Mouse (Mus musculus): ENCODE results near the gene Fry. TPM values are rescaled to one million over a fixed set of nuclear protein-coding genes. Genes with fewer than 3 reads are reported as not detected.

Gene Fry
- polyA plus RNA-seq, 1 experiment from 2014 or later, result 8.8 TPM

DNA sequence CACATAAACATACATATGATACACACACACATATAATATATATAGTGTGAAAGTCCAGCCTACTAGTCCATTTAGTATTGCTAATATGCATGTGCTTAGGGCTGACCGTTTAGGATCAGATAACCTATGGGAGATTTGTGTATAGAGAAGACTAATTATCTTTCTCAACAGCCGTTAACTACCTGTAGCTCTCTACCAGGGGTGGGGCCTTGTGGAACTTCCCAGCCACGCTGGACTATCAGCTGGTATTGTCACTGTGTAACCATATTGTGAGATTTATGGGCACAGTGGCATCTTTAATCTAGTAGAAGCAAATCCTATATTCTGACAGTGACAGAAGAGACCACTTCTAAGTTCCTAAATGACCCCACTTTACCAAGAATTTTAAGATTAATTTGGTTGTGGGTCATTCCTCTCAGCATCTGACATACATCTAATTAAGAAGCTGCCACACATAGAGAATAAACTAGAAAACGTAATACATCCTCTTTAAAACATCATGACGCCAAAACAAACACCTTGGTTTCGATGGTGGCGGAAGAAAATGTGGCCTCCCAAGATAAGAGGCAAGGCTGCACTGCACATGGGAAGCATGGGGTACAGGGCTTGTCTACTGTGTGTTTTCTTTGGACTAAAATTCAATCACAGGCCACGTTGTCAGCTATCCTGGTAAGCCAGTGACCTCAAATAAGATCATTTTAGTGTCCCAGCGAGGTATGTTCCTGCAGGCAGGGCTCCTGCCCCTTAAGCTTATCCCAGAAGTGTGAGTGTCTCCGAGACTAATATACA lies 271.3 kb downstream of the Fry start:
- WGBS, result 83% methylated on average over 10 of the region's 10 CpGs
- Histone ChIP-seq H3K27ac (ENCODE audit: low read depth, low read length) (no peak overlapping the region), H3K9ac (ENCODE audit: low read length) (no peak overlapping the region), H3K27me3 (ENCODE audit: control insufficient read depth, insufficient read depth, low read length) (no peaks in the 10 kb centered on the region), H3K4me2 (no peak overlapping the region), H3K4me3 (ENCODE audit: low read depth, low read length) (no peak overlapping the region), H3K9me3 (ENCODE audit: control insufficient read depth, low read length) (no peaks in the 10 kb centered on the region; the same call in 1 of the 2 replicates), H3K4me1 (ENCODE audit: control insufficient read depth, insufficient read depth, low read length) (no peaks in the 10 kb centered on the region), H3K36me3 (ENCODE audit: control insufficient read depth, insufficient read depth, low read length) (no peaks in the 10 kb centered on the region)
- no peak for ATAC-seq (ENCODE audit: low FRiP score)
- DNase-seq (ENCODE audit: low spot score, missing footprints), result no peak

DNA sequence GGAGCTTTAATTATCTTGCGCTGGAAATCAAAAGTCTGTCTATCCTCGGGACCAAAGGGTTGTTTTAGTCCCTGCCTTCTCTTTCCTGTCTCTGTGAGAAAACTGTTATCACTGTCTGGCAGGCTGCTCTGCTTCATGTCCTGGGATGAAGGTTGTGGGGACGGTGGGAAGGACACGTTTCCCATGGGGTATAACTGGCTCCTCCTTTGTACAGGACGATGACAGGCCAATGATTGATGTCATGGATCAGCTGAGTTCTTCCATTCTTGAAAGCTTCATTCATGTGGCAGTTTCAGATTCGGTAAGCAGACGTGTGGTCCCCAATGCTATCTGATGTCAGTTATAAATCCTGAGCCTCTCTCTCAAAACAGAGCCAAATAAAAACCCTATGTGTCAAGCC lies 272.0 kb downstream of the Fry start:
- Histone ChIP-seq H3K27ac (ENCODE audit: low read depth, low read length) (no peak overlapping the region), H3K9me3 (ENCODE audit: control insufficient read depth, low read length) (no peaks in the 10 kb centered on the region; the same call in 1 of the 2 replicates), H3K27me3 (ENCODE audit: control insufficient read depth, insufficient read depth, low read length) (no peaks in the 10 kb centered on the region), H3K9ac (ENCODE audit: low read length) (no peak overlapping the region), H3K4me1 (ENCODE audit: control insufficient read depth, insufficient read depth, low read length) (no peaks in the 10 kb centered on the region), H3K4me2 (no peak overlapping the region), H3K4me3 (ENCODE audit: low read depth, low read length) (no peak overlapping the region), H3K36me3 (ENCODE audit: control insufficient read depth, insufficient read depth, low read length) (no peaks in the 10 kb centered on the region)
- ATAC-seq (ENCODE audit: low FRiP score) (no peak), DNase-seq (ENCODE audit: low spot score, missing footprints) (no peak)
- 85% methylated on average over 7 of the region's 7 CpGs for WGBS

DNA sequence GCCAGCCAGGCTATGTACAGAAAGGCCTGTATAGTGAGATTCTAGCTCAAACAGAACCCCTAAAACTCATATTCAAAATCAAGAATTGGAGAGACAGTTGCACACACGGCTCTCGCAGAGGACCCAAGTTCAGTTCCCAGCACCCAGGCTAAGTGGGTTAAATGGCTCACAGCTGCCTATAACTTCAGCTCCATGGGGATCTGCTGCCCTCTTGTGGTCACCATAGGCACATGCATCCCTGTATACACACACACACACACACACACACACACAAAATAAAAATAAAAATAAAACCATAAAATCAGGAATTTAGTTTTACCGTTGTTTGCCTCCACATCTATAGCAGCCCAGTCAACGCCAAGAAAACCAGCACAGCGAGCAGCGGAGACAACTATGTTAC lies 276.2 kb downstream of the Fry start:
- Histone ChIP-seq H3K36me3 (ENCODE audit: control insufficient read depth, insufficient read depth, low read length) (no peaks in the 10 kb centered on the region), H3K27ac (ENCODE audit: low read depth, low read length) (no peak overlapping the region), H3K27me3 (ENCODE audit: control insufficient read depth, insufficient read depth, low read length) (no peaks in the 10 kb centered on the region), H3K4me1 (ENCODE audit: control insufficient read depth, insufficient read depth, low read length) (no peaks in the 10 kb centered on the region), H3K4me3 (ENCODE audit: low read depth, low read length) (no peak overlapping the region), H3K4me2 (no peak overlapping the region), H3K9ac (ENCODE audit: low read length) (no peak overlapping the region), H3K9me3 (ENCODE audit: control insufficient read depth, low read length) (no peaks in the 10 kb centered on the region; the same call in 1 of the 2 replicates)
- WGBS, result 96% methylated on average over 6 of the region's 6 CpGs
- DNase-seq (ENCODE audit: low spot score, missing footprints), result no peak
- ATAC-seq (ENCODE audit: low FRiP score), result no peak

DNA sequence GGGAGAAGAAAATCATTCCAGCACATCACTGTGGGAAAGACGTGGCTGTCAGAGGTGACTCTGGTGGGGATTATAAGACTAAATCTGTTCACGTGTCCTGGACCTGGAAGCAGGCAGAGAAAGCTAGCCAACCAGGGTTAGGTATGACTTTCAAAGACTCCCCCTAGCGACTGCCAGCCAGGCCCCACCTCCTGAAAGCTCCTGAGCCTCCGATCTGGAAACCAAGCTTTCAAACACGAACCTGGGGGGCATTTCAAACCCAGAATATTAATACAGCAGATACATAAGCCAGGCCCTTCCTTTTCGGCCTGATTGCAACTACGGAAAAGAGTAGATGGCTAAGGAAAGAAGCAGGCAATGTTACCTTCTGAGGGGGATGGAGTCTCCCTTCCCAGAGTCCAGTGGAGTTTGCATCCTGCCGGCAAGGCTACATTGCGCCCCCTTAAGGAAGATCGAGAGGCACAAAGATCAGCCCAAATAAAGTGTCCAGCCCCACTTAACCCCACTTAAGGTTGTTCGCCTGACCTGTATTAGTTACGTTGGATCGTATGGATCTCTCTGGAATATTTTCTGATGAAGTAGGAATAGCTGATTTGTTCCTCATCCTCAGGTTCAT lies 284.5 kb downstream of the Fry start:
- H3K9ac ChIP-seq (ENCODE audit: low read length), result no peak overlapping the region
- no peaks in the 10 kb centered on the region for H3K4me1 ChIP-seq (ENCODE audit: control insufficient read depth, insufficient read depth, low read length)
- H3K36me3 ChIP-seq (ENCODE audit: control insufficient read depth, insufficient read depth, low read length), result no peaks in the 10 kb centered on the region
- no peaks in the 10 kb centered on the region for H3K27me3 ChIP-seq (ENCODE audit: control insufficient read depth, insufficient read depth, low read length)
- no peak overlapping the region for H3K4me3 ChIP-seq (ENCODE audit: low read depth, low read length)
- ATAC-seq (ENCODE audit: low FRiP score), result 0 out of 2 replicates have a peak, but pooled peaks have one; percentile 58
- H3K4me2 ChIP-seq, result peak overlapping the region; percentile 22; the same call in 1 of the 2 replicates
- H3K9me3 ChIP-seq (ENCODE audit: control insufficient read depth, low read length), result no peaks in the 10 kb centered on the region
- no peak overlapping the region for H3K27ac ChIP-seq (ENCODE audit: low read depth, low read length)
- 26% methylated on average over 13 of the region's 13 CpGs for WGBS
- DNase-seq (ENCODE audit: low spot score, missing footprints), result peak; percentile 85

DNA sequence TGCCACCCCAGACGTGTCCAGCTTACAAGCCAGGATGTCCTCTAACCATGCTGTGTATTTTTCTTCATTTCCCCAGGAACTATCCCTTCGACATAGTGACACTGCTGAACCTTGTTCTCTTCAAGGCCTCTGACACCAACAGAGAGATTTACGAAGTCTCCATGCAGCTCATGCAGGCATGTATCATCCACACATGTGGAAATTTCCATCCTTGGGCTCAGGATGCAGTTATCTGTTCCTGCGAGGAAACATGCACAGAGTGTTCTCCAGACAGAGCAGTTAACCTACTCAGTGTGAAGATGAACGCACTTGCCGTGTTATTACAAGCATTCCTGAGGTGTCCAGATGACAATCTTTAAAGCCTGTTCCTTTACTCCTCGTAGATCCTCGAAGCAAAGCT lies 286.4 kb downstream of the Fry start:
- ATAC-seq (ENCODE audit: low FRiP score) (no peak), DNase-seq (ENCODE audit: low spot score, missing footprints) (no peak)
- Histone ChIP-seq H3K36me3 (ENCODE audit: control insufficient read depth, insufficient read depth, low read length) (no peaks in the 10 kb centered on the region), H3K27ac (ENCODE audit: low read depth, low read length) (no peak overlapping the region), H3K4me2 (no peak overlapping the region), H3K9me3 (ENCODE audit: control insufficient read depth, low read length) (no peaks in the 10 kb centered on the region), H3K27me3 (ENCODE audit: control insufficient read depth, insufficient read depth, low read length) (no peaks in the 10 kb centered on the region), H3K4me3 (ENCODE audit: low read depth, low read length) (no peak overlapping the region), H3K4me1 (ENCODE audit: control insufficient read depth, insufficient read depth, low read length) (no peaks in the 10 kb centered on the region), H3K9ac (ENCODE audit: low read length) (no peak overlapping the region)
- WGBS, result 81% methylated on average over 8 of the region's 8 CpGs

DNA sequence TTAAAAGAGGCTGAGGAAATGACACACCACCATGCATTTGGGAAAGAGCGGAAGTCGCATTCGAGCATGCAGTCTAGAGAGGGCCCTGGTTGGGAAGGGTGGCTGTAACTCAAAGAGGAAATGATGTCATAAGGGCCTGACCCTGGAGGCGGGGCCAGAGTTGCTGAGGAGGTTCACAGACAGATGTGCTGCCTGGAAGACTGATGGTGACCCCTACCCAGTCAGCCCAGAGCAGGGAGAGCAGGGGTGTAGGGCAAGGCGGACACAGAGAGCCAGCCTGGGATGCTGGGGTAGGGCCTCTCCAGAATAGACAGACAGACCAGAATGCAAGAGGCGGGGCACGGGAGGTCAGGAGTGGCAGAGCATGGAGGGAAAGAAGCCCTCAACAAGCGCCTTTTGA lies 290.5 kb downstream of the Fry start:
- no peaks in the 10 kb centered on the region for H3K36me3 ChIP-seq (ENCODE audit: control insufficient read depth, insufficient read depth, low read length)
- DNase-seq (ENCODE audit: low spot score, missing footprints) (no peak), ATAC-seq (ENCODE audit: low FRiP score) (no peak)
- 81% methylated on average over 8 of the region's 8 CpGs for WGBS
- no peaks in the 10 kb centered on the region for H3K27me3 ChIP-seq (ENCODE audit: control insufficient read depth, insufficient read depth, low read length)
- no peak overlapping the region for H3K4me3 ChIP-seq (ENCODE audit: low read depth, low read length)
- no peak overlapping the region for H3K9ac ChIP-seq (ENCODE audit: low read length)
- no peaks in the 10 kb centered on the region for H3K9me3 ChIP-seq (ENCODE audit: control insufficient read depth, low read length)
- no peak overlapping the region for H3K4me2 ChIP-seq
- H3K27ac ChIP-seq (ENCODE audit: low read depth, low read length), result no peak overlapping the region
- no peaks in the 10 kb centered on the region for H3K4me1 ChIP-seq (ENCODE audit: control insufficient read depth, insufficient read depth, low read length)

DNA sequence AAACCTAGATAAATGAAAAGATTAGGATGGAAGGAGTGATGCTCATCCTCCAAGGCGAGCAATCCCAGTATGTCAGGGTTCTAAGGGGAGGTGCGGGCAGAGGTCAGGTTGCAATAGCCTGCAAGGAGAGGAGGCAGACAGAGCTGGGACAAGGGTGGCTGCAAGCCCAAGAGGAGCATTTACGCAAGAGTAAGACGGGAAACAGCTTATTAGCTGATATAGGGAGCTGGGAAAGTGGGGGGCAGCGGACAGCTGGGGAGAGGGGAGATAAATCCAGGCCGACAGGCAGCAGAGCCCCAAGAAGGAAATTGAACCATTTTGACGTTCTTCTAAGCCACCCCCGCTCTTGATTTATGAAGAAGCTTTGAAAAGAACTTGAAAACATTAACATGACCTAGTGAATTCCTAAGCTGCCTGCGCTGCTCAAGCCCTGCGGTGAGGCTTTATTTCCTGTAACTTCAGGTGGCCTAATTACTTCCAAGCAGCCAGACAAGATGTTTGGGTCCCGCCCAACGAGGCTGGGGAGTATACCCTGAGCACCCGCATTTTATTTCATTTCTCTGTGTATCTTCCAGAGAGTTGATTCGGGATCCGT lies 291.1 kb downstream of the Fry start:
- H3K36me3 ChIP-seq (ENCODE audit: control insufficient read depth, insufficient read depth, low read length), result no peaks in the 10 kb centered on the region
- H3K4me3 ChIP-seq (ENCODE audit: low read depth, low read length), result no peak overlapping the region
- no peak for ATAC-seq (ENCODE audit: low FRiP score)
- H3K4me1 ChIP-seq (ENCODE audit: control insufficient read depth, insufficient read depth, low read length), result no peaks in the 10 kb centered on the region
- no peak for DNase-seq (ENCODE audit: low spot score, missing footprints)
- no peak overlapping the region for H3K27ac ChIP-seq (ENCODE audit: low read depth, low read length)
- H3K27me3 ChIP-seq (ENCODE audit: control insufficient read depth, insufficient read depth, low read length), result no peaks in the 10 kb centered on the region
- H3K9me3 ChIP-seq (ENCODE audit: control insufficient read depth, low read length), result no peaks in the 10 kb centered on the region
- 71% methylated on average over 15 of the region's 15 CpGs for WGBS
- no peak overlapping the region for H3K9ac ChIP-seq (ENCODE audit: low read length)
- no peak overlapping the region for H3K4me2 ChIP-seq

DNA sequence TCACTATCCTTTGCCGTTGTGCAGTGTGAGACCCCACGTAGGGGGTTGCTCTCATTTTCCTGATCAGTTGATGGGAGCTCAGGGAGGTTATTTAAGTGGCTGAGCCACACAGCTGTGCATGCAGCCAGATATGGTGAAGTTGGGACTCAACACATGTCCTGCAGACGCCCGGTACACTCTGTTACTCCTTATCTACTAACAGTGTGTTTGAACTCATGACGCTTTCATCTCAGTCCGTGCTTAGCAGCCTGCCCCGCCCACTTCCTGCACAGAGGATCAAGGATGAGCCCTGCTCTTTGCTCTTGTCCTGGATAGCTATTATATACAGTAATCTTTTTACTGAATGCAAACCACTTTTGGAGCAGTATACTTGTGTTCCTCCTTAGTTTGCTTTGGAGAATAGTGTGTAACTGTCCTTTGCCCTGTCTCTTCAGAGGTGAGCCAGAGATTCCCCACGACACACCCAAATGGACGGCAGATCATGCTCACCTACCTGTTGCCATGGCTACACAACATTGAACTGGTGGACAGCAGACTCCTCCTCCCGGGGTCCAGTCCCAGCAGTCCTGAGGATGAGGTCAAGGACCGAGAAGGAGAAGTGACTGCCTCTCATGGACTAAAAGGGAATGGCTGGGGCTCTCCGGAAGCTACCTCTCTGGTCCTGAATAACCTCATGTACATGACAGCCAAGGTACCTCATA lies 294.5 kb downstream of the Fry start:
- WGBS, result 83% methylated on average over 12 of the region's 12 CpGs
- no peak overlapping the region for H3K4me2 ChIP-seq
- ATAC-seq (ENCODE audit: low FRiP score) (no peak), DNase-seq (ENCODE audit: low spot score, missing footprints) (no peak)
- H3K4me3 ChIP-seq (ENCODE audit: low read depth, low read length), result no peak overlapping the region
- no peaks in the 10 kb centered on the region for H3K4me1 ChIP-seq (ENCODE audit: control insufficient read depth, insufficient read depth, low read length)
- H3K9ac ChIP-seq (ENCODE audit: low read length), result no peak overlapping the region
- peaks cover 2% of the 10 kb centered on the region for H3K9me3 ChIP-seq (ENCODE audit: control insufficient read depth, low read length)
- no peaks in the 10 kb centered on the region for H3K27me3 ChIP-seq (ENCODE audit: control insufficient read depth, insufficient read depth, low read length)
- H3K36me3 ChIP-seq (ENCODE audit: control insufficient read depth, insufficient read depth, low read length), result no peaks in the 10 kb centered on the region
- H3K27ac ChIP-seq (ENCODE audit: low read depth, low read length), result no peak overlapping the region

DNA sequence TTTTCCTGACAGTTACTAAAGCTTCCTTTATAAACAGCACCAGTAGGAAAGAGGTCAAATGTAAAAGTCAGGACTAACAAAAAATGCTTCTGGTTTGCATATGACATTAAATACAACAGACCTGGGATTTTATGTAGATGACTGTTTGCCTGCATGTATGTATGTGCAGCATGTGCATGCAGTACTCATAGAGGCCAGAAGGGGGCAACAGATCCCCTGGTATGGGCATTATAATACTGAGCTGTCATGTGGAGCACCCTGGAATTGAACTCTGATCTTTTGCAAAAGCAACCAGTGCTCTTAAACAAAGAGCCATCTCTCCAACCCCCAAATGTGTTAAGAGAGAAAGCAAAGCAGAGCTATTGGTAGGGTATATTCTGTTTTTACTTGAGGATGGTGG lies 296.4 kb downstream of the Fry start:
- Histone ChIP-seq H3K9ac (ENCODE audit: low read length) (no peak overlapping the region), H3K27ac (ENCODE audit: low read depth, low read length) (no peak overlapping the region), H3K9me3 (ENCODE audit: control insufficient read depth, low read length) (peaks cover 2% of the 10 kb centered on the region), H3K36me3 (ENCODE audit: control insufficient read depth, insufficient read depth, low read length) (no peaks in the 10 kb centered on the region), H3K27me3 (ENCODE audit: control insufficient read depth, insufficient read depth, low read length) (no peaks in the 10 kb centered on the region), H3K4me3 (ENCODE audit: low read depth, low read length) (no peak overlapping the region), H3K4me1 (ENCODE audit: control insufficient read depth, insufficient read depth, low read length) (no peaks in the 10 kb centered on the region), H3K4me2 (no peak overlapping the region)
- ATAC-seq (ENCODE audit: low FRiP score), result no peak
- no peak for DNase-seq (ENCODE audit: low spot score, missing footprints)

Data from midbrain, embryonic 11.5 days (tissue).